ENCODE assay signal across 8 mouse cellular contexts in the genomic region with DNA sequence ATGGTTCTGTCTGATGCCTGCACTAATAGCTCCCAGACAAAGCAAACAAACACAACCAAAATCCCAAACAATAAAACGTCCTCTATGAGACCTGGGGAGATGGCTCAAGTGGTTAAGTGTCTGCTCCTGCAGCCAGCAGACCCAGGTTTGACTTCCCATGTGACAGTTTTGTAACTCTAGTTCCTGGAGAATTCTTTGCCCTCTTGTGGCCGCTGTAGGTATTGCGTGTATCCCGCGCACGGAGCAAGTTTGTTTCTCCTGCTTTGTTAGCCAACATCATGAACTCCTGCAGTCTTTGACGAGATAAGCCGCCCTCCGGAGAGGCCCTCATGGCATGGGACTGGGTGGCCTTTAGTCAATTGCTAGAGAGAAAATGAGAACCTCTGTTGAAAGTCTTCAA. TPM values are rescaled to one million over a fixed set of nuclear protein-coding genes. Genes with fewer than 3 reads are reported as not detected.
DNase-seq lines count a peak whose midpoint lies in the region; ATAC-seq and TF ChIP-seq lines count a peak whose summit lies in the region.

No protein-coding gene starts in this region.

- peak; percentile 36 for DNase-seq in 3134 (ENCODE audit: extremely low read depth, insufficient read length, low spot score)
- DNase-seq in 3T3-L1 (ENCODE audit: low read depth, low spot score) = peak; percentile 82
- DNase-seq in adrenal gland, postnatal 14 days = peak; percentile 83
- peak; percentile 82 for DNase-seq in right cerebral cortex, postnatal 14 days
- peak; percentile 75 for DNase-seq in yolk sac, embryonic 10.5 days (ENCODE audit: low spot score)

- H3K4me3 ChIP-seq in intestine, postnatal 0 days (ENCODE audit: low read depth, low read length) = no peak overlapping the region
- no peak overlapping the region for H3K4me3 ChIP-seq in liver, embryonic 16.5 days (ENCODE audit: low read depth, low read length)

- no peak overlapping the region for H3K27ac ChIP-seq in intestine, postnatal 0 days (ENCODE audit: low read depth, low read length)
- H3K27ac ChIP-seq in liver, embryonic 16.5 days (ENCODE audit: low read length) = no peak overlapping the region

- no peak overlapping the region for H3K4me2 ChIP-seq in intestine, postnatal 0 days (replicated peaks; ENCODE audit: low read depth)
- no peak overlapping the region for H3K4me2 ChIP-seq in liver, embryonic 16.5 days (ENCODE audit: low read depth, low read length)

- TF ChIP-seq CTCF in intestine, postnatal 0 days (IDR thresholded peaks at IDR 0.05; ENCODE audit: low read depth) = peak; percentile 87

- no peaks in the 10 kb centered on the region for H3K36me3 ChIP-seq in intestine, postnatal 0 days (ENCODE audit: control insufficient read depth, insufficient read depth)
- H3K36me3 ChIP-seq in liver, embryonic 16.5 days (ENCODE audit: control insufficient read depth, insufficient read depth) = no peaks in the 10 kb centered on the region

- H3K27me3 ChIP-seq in intestine, postnatal 0 days (replicated peaks; ENCODE audit: control insufficient read depth, insufficient read depth, low read length) = no peaks in the 10 kb centered on the region
- H3K27me3 ChIP-seq in liver, embryonic 16.5 days (ENCODE audit: control insufficient read depth, insufficient read depth, low read depth, low read length) = no peaks in the 10 kb centered on the region

- no peaks in the 10 kb centered on the region for H3K4me1 ChIP-seq in intestine, postnatal 0 days (replicated peaks; ENCODE audit: control insufficient read depth, insufficient read depth, low read length)
- H3K4me1 ChIP-seq in liver, embryonic 16.5 days (ENCODE audit: control insufficient read depth, low read depth, low read length) = peaks cover 2% of the 10 kb centered on the region; the same call in 1 of the 2 replicates

- WGBS in intestine, postnatal 0 days = 3% methylated on average over 9 of the region's 9 CpGs
- whole genome bisulfite sequencing in liver, embryonic 16.5 days (ENCODE audit: insufficient replicate concordance) = under 1% methylated on average over 9 of the region's 9 CpGs

- ATAC-seq in erythroid progenitor cell, adult 5-6 weeks (replicated peaks; ENCODE audit: low FRiP score, poor library complexity, severe bottlenecking) = peak; percentile 48; the same call in 1 of the 2 replicates
- ATAC-seq in intestine, postnatal 0 days = peak; percentile 28; the same call in 1 of the 2 replicates
- 0 out of 2 replicates have a peak, but pooled peaks have one; percentile 24 for ATAC-seq in liver, embryonic 16.5 days (ENCODE audit: low read depth)

- H3K9ac ChIP-seq in intestine, postnatal 0 days (ENCODE audit: low read depth, low read length) = no peak overlapping the region
- H3K9ac ChIP-seq in liver, embryonic 16.5 days (ENCODE audit: low read depth, low read length) = no peak overlapping the region

- H3K9me3 ChIP-seq in intestine, postnatal 0 days (ENCODE audit: control insufficient read depth) = no peaks in the 10 kb centered on the region
- H3K9me3 ChIP-seq in liver, embryonic 16.5 days (replicated peaks; ENCODE audit: control insufficient read depth, low read length) = no peaks in the 10 kb centered on the region

RNA-seq across cellular contexts. Expression of a gene that starts 20.2 kb away (rescaled TPM):
- total RNA-seq in adrenal gland, postnatal 14 days (2021) = 552 and 628 TPM in 2 replicates
- total RNA-seq in erythroid progenitor cell, adult 5-6 weeks (2015; ENCODE audit: low replicate concordance) = 526 and 549 TPM in 2 replicates
- 375 and 420 TPM in 2 replicates for total RNA-seq in erythroid progenitor cell, adult 5-6 weeks (2017; ENCODE audit: low replicate concordance)
- 500 and 505 TPM in 2 replicates for polyA plus RNA-seq in intestine, postnatal 0 days (2015; fragmentation: Nextera tagmentation; extraction: Ambion mirVana)
- 335 and 378 TPM in 2 replicates for polyA plus RNA-seq in liver, embryonic 16.5 days (2015; fragmentation: Nextera tagmentation; extraction: Ambion mirVana)

RNA-seq across cellular contexts. Expression of a gene that starts 51.9 kb away (rescaled TPM):
- 0.30 and 0.86 TPM in 2 replicates for total RNA-seq in adrenal gland, postnatal 14 days (2021)
- total RNA-seq in erythroid progenitor cell, adult 5-6 weeks (2015; ENCODE audit: low replicate concordance) = 0.42 TPM in 1 of 2 replicates, not detected in the other
- total RNA-seq in erythroid progenitor cell, adult 5-6 weeks (2017; ENCODE audit: low replicate concordance) = not detected in 2 replicates
- polyA plus RNA-seq in intestine, postnatal 0 days (2015; fragmentation: Nextera tagmentation; extraction: Ambion mirVana) = 1.2 and 1.3 TPM in 2 replicates
- polyA plus RNA-seq in liver, embryonic 16.5 days (2015; fragmentation: Nextera tagmentation; extraction: Ambion mirVana) = 0.05 TPM in 1 of 2 replicates, not detected in the other
